Mouse (Mus musculus) olfactory bulb, adult 2 months (tissue): Measurements from ENCODE around the gene Abca7.
"Not testable (repeated sequence)": the region's sequence is repeated elsewhere in the genome, so short reads cannot be mapped to it uniquely, and the experiment has no call there.

Experiments
- CTCF ChIP-seq: fragments of 200-500 bp; IDR thresholded peaks from 2 replicates; pipeline ENCODE4 v1.5.1; 2012; ENCODE audit warnings: low read depth, mild to moderate bottlenecking, low read length, moderate library complexity; ENCODE audit not compliant: insufficient read depth
- POLR2A ChIP-seq: fragments of 200-500 bp; IDR thresholded peaks from 2 replicates; pipeline ENCODE4 v1.6.1; 2012; ENCODE audit warnings: mild to moderate bottlenecking, low read depth, low read length, moderate library complexity; ENCODE audit not compliant: insufficient read depth

- TF ChIP-seq POLR2A, CTCF: not testable (repeated sequence)
Measured at GRCm38 (mm10) chr10:79959412-79959811, 36.9 kb upstream of the Abca7 start.
